ENCODE assay signal across 20 mouse cellular contexts in genomic region chr9:97087850-97088249, GRCm38 (mm10).
"Had no signal": no experiment of that assay in that cellular context is flagged by ENCODE, and none has a peak within 500 bp of the region (broad histone marks: within the 10 kb centered on the region; RNA-seq: fewer than 3 reads in every experiment).

No protein-coding gene starts in this region.

- ATAC-seq: liver, postnatal 0 days; lung, postnatal 0 days; midbrain, embryonic 15.5 days had no signal

- H3K4me1 ChIP-seq: liver, embryonic 13.5 days; liver, embryonic 15.5 days; lung, embryonic 15.5 days; midbrain, embryonic 12.5 days; midbrain, embryonic 15.5 days; neural tube, embryonic 12.5 days had no signal

- H3K27me3 ChIP-seq: lung, embryonic 15.5 days; midbrain, embryonic 12.5 days; midbrain, embryonic 15.5 days; neural tube, embryonic 12.5 days had no signal

- DNase-seq: liver, embryonic 13.5 days; liver, postnatal 0 days; lung, adult 2 months; lung, postnatal 14 days; lung, postnatal 36 days; retina, postnatal 1 day; right cerebral cortex, adult 18-20 months; right cerebral cortex, postnatal 25 days; right cerebral cortex, postnatal 4 days; spleen, adult 18-20 months; thymus, adult 18-20 months; thymus, postnatal 14 days; thymus, postnatal 36 days had no signal

- H3K27ac ChIP-seq: liver, embryonic 13.5 days; liver, embryonic 15.5 days; lung, embryonic 15.5 days; macrophage; midbrain, embryonic 12.5 days; midbrain, embryonic 15.5 days; neural tube, embryonic 12.5 days had no signal

- H3K9me3 ChIP-seq: liver, embryonic 13.5 days; liver, embryonic 15.5 days; lung, embryonic 15.5 days; midbrain, embryonic 12.5 days; midbrain, embryonic 15.5 days; neural tube, embryonic 12.5 days had no signal

- H3K4me3 ChIP-seq: liver, embryonic 13.5 days; liver, embryonic 15.5 days; lung, embryonic 15.5 days; midbrain, embryonic 12.5 days; midbrain, embryonic 15.5 days; neural tube, embryonic 12.5 days had no signal

- H3K9ac ChIP-seq: liver, embryonic 13.5 days; liver, embryonic 15.5 days; liver, postnatal 0 days; lung, embryonic 15.5 days; midbrain, embryonic 12.5 days; midbrain, embryonic 15.5 days; neural tube, embryonic 12.5 days had no signal

- H3K4me2 ChIP-seq: liver, embryonic 13.5 days; liver, embryonic 15.5 days; lung, embryonic 15.5 days; midbrain, embryonic 12.5 days; midbrain, embryonic 15.5 days; neural tube, embryonic 12.5 days had no signal
